Mouse (Mus musculus) embryonic facial prominence, embryonic 11.5 days (tissue): ENCODE results near the gene Ccdc51. TPM values are rescaled to one million over a fixed set of nuclear protein-coding genes. Genes with fewer than 3 reads are reported as not detected.

Experiments
- ATAC-seq: fragments of 200-750 bp; cut with Nextera tagmentation; replicated peaks from 2 replicates; pipeline ENCODE4 v1.8.0; 2017; ENCODE audit warnings: low read depth; ENCODE audit not compliant: insufficient number of reproducible peaks, low FRiP score, low TSS enrichment
- DNase-seq: peaks from one replicate; pipeline ENCODE4 v3.0.0-alpha.2; 2015; ENCODE audit warnings: low spot score
- H3K27ac ChIP-seq: fragments of 300-500 bp; sonication (generic); replicated peaks from 2 replicates; pipeline ENCODE4 v1.5.1; 2014; ENCODE audit warnings: mild to moderate bottlenecking, low read depth, low read length, control low read depth
- H3K27me3 ChIP-seq: fragments of 300-500 bp; sonication (generic); 2 replicates; pipeline ENCODE4 v1.6.1; 2014; ENCODE audit warnings: mild to moderate bottlenecking, low read length, moderate library complexity, mixed read lengths; ENCODE audit not compliant: control insufficient read depth, insufficient read depth
- H3K36me3 ChIP-seq: fragments of 300-500 bp; sonication (generic); replicated peaks from 2 replicates; pipeline ENCODE4 v1.6.1; 2014; ENCODE audit warnings: low read depth, mild to moderate bottlenecking, low read length, moderate library complexity, mixed read lengths; ENCODE audit not compliant: control insufficient read depth, insufficient read depth
- H3K4me1 ChIP-seq: fragments of 300-500 bp; sonication (generic); 2 replicates; pipeline ENCODE4 v1.6.1; 2014; ENCODE audit warnings: low read length, mixed read lengths; ENCODE audit not compliant: control insufficient read depth, insufficient read depth
- H3K4me2 ChIP-seq: fragments of 300-500 bp; sonication (generic); 2 replicates; pipeline ENCODE4 v1.6.1; 2014; ENCODE audit warnings: low read depth, mild to moderate bottlenecking, control low read depth, low read length, moderate library complexity
- H3K4me3 ChIP-seq: fragments of 300-500 bp; sonication (generic); 2 replicates; pipeline ENCODE4 v1.5.1; 2014; ENCODE audit warnings: low read depth, low read length, control low read depth
- H3K9ac ChIP-seq: fragments of 300-500 bp; sonication (generic); replicated peaks from 2 replicates; pipeline ENCODE4 v1.6.1; 2014; ENCODE audit warnings: mild to moderate bottlenecking, control low read depth, low read length
- H3K9me3 ChIP-seq: fragments of 300-500 bp; sonication (generic); replicated peaks from 2 replicates; pipeline ENCODE4 v1.6.1; 2016; ENCODE audit warnings: mild to moderate bottlenecking, low read length, inconsistent platforms, mixed read lengths; ENCODE audit not compliant: control insufficient read depth
- WGBS: fragments of 180-500 bp; shearing (Covaris S2); extraction: QIAGEN DNeasy Blood & Tissue Kit; methylation state at CpG from one replicate; pipeline ENCODE4 v1.1.7; 2014; 5-methylcytosine and 5-hydroxymethylcytosine counted together
- polyA plus RNA-seq: library from polyadenylated mRNA; unstranded; fragments of >200 nt; fragmentation: Nextera tagmentation; extraction: Ambion mirVana; gene quantifications from 2 replicates; pipeline ENCODE4 v1.2.1, GENCODE M21; 2014

Ccdc51 gene
- polyA plus RNA-seq, result 13.3 and 15.3 TPM in 2 replicates

DNA sequence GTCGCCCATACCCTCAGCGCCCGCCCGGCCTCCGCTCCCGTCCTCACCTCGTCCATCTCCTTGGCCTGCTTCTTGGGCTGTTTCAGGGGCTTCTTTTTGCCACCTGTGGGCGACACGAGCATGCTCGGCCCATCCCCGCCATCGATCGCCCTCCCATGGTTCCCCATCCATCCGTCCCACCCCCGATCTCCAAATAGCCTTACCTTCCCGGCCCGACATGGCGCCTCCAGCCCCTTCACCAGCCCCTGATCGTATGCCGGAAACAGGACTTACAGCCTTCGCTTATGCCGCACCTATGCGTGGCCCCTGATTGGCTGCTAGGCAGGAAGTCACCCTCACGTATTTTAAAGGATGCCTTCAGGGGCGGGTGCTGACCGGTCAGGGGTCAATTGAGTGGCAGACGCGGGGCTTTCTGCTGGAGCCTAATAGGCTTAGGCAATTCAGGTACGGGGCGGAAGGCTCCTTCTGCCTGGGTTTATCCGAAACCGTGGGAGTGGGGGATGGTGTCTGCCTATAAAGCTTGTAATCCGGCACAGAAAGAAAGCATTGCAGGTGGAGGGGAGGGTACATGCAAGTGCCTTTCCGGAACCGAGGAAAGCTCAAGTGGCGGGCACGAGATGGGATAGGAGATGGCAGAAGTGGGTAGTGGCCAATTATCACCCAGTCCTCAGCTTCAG is at the start of gene Ccdc51, which contains the start of gene Tma7:
TSS of gene Ccdc51 (plus strand) at position 370 of the 677 bp plus-strand sequence.
TSS of gene Tma7 (minus strand) at position 464 of the 677 bp plus-strand sequence.
- Histone ChIP-seq H3K9me3 (no peaks in the 10 kb centered on the region), H3K4me3 (peak within 1 kb of the TSS; percentile 80), H3K9ac (peak within 1 kb of the TSS; percentile 80), H3K4me1 (no peaks in the 10 kb centered on the region), H3K27me3 (no peaks in the 10 kb centered on the region), H3K36me3 (peaks cover 6% of the 10 kb centered on the region), H3K27ac (0 out of 2 replicates have a peak within 1 kb of the TSS, but pooled peaks have one; percentile 15), H3K4me2 (peak within 1 kb of the TSS; percentile 74)
- under 1% methylated on average over 37 of the region's 37 CpGs for WGBS
- peak; percentile 91 for DNase-seq
- ATAC-seq, result peak; percentile 95

DNA sequence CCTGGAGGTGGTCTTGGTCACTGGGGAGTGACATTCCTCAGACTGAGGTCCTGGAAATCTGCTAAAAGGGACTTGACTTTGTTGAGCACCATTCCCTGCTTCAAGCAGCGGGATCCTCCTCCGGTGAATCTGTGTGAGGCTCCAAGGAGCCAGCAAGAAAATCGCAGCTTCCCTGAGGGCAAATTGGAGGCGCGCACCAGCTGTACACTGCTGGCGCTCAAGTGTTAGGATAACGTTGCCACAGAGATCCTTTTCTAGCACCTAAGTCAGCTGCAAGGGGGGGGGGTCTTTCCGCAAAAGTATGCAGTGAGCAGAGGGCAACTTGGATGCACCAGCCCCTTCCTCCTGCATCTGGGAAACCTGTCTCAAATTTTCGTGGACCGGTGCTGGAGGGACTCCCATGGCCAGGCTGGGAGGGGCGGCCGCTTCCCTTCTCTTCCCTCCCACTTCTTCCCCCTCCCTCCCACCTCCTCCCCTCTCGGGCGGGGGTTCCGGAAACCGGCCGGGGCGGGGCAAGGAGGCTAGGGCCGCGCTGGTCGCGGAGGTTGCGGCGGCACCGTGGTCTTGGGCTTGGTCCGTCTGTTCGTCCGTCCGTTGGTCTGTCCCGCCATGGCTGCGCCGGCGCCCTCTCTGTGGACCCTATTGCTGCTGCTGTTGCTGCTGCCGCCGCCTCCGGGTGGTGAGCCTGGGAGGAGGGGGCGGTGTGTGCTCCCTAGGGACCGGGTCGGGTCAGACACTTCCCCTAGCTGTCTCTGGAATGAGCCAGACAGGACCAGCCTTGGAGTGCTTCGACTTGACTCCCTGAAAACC is 44.0 kb upstream of the Ccdc51 start, which contains the start of gene Shisa5:
TSS of gene Shisa5 (plus strand) at position 480 of the 810 bp plus-strand sequence.
- no peaks in the 10 kb centered on the region for H3K27me3 ChIP-seq
- H3K4me2 ChIP-seq, result peak within 1 kb of the TSS; percentile 65
- peak within 1 kb of the TSS; percentile 53 for H3K4me3 ChIP-seq
- no peaks in the 10 kb centered on the region for H3K9me3 ChIP-seq
- DNase-seq, result peak; percentile 83
- no peaks in the 10 kb centered on the region for H3K4me1 ChIP-seq
- H3K27ac ChIP-seq, result no peak within 1 kb of the TSS
- H3K9ac ChIP-seq, result peak within 1 kb of the TSS; percentile 68
- ATAC-seq, result peak; percentile 83
- no peaks in the 10 kb centered on the region for H3K36me3 ChIP-seq
- 1% methylated on average over 38 of the region's 40 CpGs for WGBS

DNA sequence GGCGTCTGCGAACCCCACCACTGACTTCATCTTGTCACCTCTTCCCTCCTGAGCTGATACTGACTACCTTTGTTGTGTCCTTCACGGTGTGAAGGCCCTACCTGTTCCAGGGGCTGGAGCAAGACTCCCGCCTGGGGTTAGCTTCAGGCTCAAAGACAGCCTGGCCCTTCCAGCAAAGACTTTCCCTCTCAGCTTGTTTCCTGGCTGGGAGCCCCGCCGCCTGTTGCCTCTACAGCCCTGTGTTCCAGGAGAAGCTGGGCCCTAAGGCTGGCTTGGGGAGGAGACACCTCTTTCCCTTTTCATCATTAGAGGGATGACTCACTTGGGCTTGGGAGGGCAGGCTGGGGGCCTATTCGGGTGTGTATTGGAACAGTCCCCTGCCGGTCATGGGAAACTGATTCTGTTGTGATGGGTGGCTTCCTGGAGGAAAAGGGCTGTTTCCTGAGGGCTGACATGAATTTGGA is 43.4 kb upstream of the Ccdc51 start:
- WGBS, result 12% methylated on average over 8 of the region's 8 CpGs
- peak overlapping the region; percentile 53 for H3K4me3 ChIP-seq
- H3K9me3 ChIP-seq, result no peaks in the 10 kb centered on the region
- peak overlapping the region; percentile 68 for H3K9ac ChIP-seq
- no peaks in the 10 kb centered on the region for H3K36me3 ChIP-seq
- H3K4me2 ChIP-seq, result peak overlapping the region; percentile 65
- H3K4me1 ChIP-seq, result no peaks in the 10 kb centered on the region
- DNase-seq, result no peak
- peak; percentile 63; the same call in 1 of the 2 replicates for ATAC-seq
- H3K27ac ChIP-seq, result no peak overlapping the region
- no peaks in the 10 kb centered on the region for H3K27me3 ChIP-seq

DNA sequence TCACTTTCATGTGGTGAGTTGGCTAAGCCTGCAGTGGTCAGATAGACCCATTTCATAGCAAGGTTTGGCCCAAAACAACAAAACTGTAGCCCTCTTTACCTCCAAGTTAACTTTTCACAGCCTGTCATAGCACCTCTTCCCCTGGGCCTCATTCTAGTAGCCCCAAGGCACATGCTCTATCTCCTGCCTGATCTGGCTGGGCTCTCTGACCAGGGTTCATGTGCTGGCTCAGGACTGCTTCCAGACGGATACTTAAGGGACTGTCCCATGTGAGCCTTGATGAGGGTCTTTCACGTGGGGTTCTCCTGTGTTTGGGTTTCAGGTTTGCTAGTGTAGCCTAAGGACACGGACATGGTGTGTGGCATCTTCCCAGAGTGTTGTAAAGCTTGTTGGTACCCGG is 42.6 kb upstream of the Ccdc51 start:
- no peak overlapping the region for H3K4me3 ChIP-seq
- no peaks in the 10 kb centered on the region for H3K9me3 ChIP-seq
- no peaks in the 10 kb centered on the region for H3K4me1 ChIP-seq
- H3K36me3 ChIP-seq, result no peaks in the 10 kb centered on the region
- no peaks in the 10 kb centered on the region for H3K27me3 ChIP-seq
- WGBS, result 78% methylated on average over 4 of the region's 4 CpGs
- H3K9ac ChIP-seq, result no peak overlapping the region
- ATAC-seq (no peak), DNase-seq (no peak)
- H3K27ac ChIP-seq, result no peak overlapping the region
- no peak overlapping the region for H3K4me2 ChIP-seq

DNA sequence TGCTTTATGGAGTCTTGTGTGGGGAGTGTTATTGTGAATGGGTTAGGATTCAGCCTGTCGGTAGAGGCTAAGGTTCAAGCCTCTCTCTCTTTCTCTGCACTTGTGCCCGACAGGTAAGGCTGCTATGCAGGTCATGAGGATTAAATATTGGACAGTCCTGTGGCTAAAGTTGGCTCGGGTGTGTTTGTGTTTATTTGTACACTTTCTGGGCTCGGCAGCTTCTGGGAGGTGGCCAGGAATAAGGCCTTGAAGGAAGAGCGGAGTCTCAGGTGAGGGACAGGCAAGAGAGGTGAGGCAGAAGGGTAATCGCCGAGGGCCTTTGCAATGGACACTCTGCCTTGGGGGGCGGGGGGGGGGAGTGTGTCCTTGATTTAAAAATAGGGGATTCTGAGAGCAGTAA is 42.1 kb upstream of the Ccdc51 start:
- H3K4me2 ChIP-seq, result no peak overlapping the region

DNA sequence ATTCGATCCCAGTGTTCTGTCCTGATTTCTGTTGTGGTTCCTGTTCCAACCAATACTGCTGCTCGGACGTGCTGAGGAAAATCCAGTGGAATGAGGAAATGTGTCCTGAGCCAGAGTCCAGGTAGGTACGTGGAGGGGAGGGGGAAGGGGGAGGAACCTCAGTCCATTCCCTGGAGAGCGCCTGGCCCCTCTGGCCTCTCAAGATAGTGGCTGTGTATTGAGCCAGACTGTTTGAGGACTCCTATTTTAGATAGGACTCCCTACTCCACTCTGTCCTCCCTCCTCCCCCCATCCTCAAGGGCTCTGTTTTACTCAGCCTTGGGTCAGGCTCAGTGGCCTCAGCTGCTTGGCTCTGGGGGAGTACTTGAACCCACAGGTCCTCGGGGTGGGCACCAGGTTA is 41.4 kb upstream of the Ccdc51 start:
- ATAC-seq, result no peak
- 66% methylated on average over 6 of the region's 6 CpGs for WGBS
- no peak overlapping the region; the same call in 1 of the 2 replicates for H3K4me2 ChIP-seq
- no peak overlapping the region for H3K27ac ChIP-seq
- H3K9me3 ChIP-seq, result no peaks in the 10 kb centered on the region
- no peak overlapping the region for H3K4me3 ChIP-seq
- H3K36me3 ChIP-seq, result no peaks in the 10 kb centered on the region
- no peak overlapping the region for H3K9ac ChIP-seq
- H3K27me3 ChIP-seq, result no peaks in the 10 kb centered on the region
- no peak for DNase-seq
- no peaks in the 10 kb centered on the region for H3K4me1 ChIP-seq

More for the DNA sequence above, 42.1 kb upstream of the Ccdc51 start:
- WGBS, result 83% methylated on average over 8 of the region's 8 CpGs
- DNase-seq (no peak), ATAC-seq (no peak; the same call in 1 of the 2 replicates)
- H3K27ac ChIP-seq, result no peak overlapping the region
- no peak overlapping the region for H3K9ac ChIP-seq
- no peak overlapping the region for H3K4me3 ChIP-seq
- no peaks in the 10 kb centered on the region for H3K36me3 ChIP-seq
- no peaks in the 10 kb centered on the region for H3K9me3 ChIP-seq
- no peaks in the 10 kb centered on the region for H3K4me1 ChIP-seq
- no peaks in the 10 kb centered on the region for H3K27me3 ChIP-seq

DNA sequence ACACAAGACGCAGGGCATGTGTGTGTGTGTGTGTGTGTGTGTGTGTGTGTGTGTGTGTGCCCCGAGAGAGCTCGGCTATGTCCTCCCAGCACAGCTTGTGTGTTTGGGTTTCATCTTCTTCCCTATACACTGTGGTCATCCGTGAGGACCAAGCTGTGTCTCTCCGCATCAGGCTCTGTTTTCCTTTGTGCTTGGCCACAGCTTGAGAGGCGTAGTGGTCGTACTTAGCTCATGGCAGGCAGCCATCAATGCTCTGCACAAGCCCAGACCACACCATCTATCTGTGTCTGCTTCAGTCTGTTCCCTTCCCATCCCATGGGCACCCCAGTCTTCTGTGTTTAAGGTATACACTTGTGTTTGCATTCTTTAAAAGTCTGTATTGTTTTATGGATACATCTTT is 40.9 kb upstream of the Ccdc51 start:
- no peaks in the 10 kb centered on the region for H3K4me1 ChIP-seq
- DNase-seq (no peak), ATAC-seq (no peak)
- 85% methylated on average over 7 of the region's 7 CpGs for WGBS
- no peak overlapping the region for H3K4me3 ChIP-seq
- H3K4me2 ChIP-seq, result no peak overlapping the region
- H3K9me3 ChIP-seq, result no peaks in the 10 kb centered on the region
- no peaks in the 10 kb centered on the region for H3K36me3 ChIP-seq
- no peaks in the 10 kb centered on the region for H3K27me3 ChIP-seq
- H3K9ac ChIP-seq, result no peak overlapping the region
- no peak overlapping the region for H3K27ac ChIP-seq
